Mouse (Mus musculus): ENCODE results near the gene Icam4. TPM values are rescaled to one million over a fixed set of nuclear protein-coding genes. Genes with fewer than 3 reads are reported as not detected.
"Not testable (repeated sequence)": the region's sequence is repeated elsewhere in the genome, so short reads cannot be mapped to it uniquely, and the experiment has no call there.

The Icam4 gene
- total RNA-seq, 2 experiments from 2014 or later, result 38.9 to 40.0 TPM

- peak; percentile 8 for ATAC-seq (replicated peaks; ENCODE audit: low FRiP score, low TSS enrichment, poor library complexity, severe bottlenecking)
Observed at GRCm38 (mm10) chr9:21031251-21031895, 2.2 kb downstream of the Icam4 start.

- ATAC-seq (replicated peaks; ENCODE audit: low FRiP score, low TSS enrichment, poor library complexity, severe bottlenecking), result no peak
Observed at GRCm38 (mm10) chr9:21031896-21032351, 2.8 kb downstream of the Icam4 start, which contains the start of gene Icam5. Icam5 (plus strand) TSS chr9:21032073.

GRCm38 (mm10) chr9:21032491-21032890 is 3.3 kb downstream of the Icam4 start:
- no peak for ATAC-seq (replicated peaks; ENCODE audit: low FRiP score, low TSS enrichment, poor library complexity, severe bottlenecking)

GRCm38 (mm10) chr9:21033136-21033535 is 4.0 kb downstream of the Icam4 start:
- peak; percentile 46 for ATAC-seq (replicated peaks; ENCODE audit: low FRiP score, low TSS enrichment, poor library complexity, severe bottlenecking)

GRCm38 (mm10) chr9:21034481-21035085 is 5.4 kb downstream of the Icam4 start:
- no peak for ATAC-seq (replicated peaks; ENCODE audit: low FRiP score, low TSS enrichment, poor library complexity, severe bottlenecking)

DNA sequence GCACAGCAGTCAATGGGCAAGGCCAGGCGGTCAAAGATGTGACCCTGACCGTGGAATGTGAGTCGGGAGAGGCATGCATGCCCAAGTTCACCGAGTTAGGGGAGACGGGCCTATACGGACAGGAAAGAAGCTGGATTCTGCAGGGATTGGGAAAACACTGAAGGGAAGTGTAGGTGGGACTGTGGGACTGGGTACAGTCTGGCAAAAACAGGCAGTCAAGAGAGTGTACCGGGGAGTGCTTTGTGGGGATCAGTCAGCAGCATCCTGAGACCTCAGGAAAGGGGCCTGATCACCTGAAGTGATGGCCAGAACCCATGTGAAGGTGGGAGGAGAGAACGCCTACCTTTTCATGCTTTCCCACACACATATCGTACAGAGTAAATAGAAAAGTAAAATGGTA is 6.4 kb downstream of the Icam4 start:
- no peak for ATAC-seq (replicated peaks; ENCODE audit: low FRiP score, low TSS enrichment, poor library complexity, severe bottlenecking)

- no peak for ATAC-seq (replicated peaks; ENCODE audit: low FRiP score, low TSS enrichment, poor library complexity, severe bottlenecking)
Observed at GRCm38 (mm10) chr9:21036161-21036560, 7.0 kb downstream of the Icam4 start.

DNA sequence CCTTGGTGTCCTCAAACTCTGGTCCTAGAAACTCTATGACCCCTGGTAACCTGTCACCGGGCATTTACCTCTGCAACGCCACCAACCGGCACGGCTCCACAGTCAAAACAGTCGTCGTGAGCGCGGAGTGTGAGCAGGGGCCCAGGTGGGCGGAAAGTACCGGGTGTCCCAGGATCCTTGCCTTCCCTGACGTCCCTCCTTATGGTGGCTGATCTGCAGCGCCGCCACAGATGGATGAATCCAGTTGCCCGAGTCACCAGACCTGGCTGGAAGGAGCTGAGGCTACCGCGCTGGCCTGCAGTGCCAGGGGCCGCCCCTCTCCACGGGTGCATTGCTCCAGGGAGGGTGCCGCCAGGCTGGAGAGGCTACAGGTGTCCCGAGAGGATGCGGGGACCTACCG is 7.5 kb downstream of the Icam4 start:
- no peak for ATAC-seq (replicated peaks; ENCODE audit: low FRiP score, low TSS enrichment, poor library complexity, severe bottlenecking)

- ATAC-seq (replicated peaks; ENCODE audit: low FRiP score, low TSS enrichment, poor library complexity, severe bottlenecking), result no peak
Observed at GRCm38 (mm10) chr9:21037481-21037891, 8.3 kb downstream of the Icam4 start.

GRCm38 (mm10) chr9:21039779-21040178 is 10.6 kb downstream of the Icam4 start:
- ATAC-seq (replicated peaks; ENCODE audit: low FRiP score, low TSS enrichment, poor library complexity, severe bottlenecking), result peak; percentile 60

DNA sequence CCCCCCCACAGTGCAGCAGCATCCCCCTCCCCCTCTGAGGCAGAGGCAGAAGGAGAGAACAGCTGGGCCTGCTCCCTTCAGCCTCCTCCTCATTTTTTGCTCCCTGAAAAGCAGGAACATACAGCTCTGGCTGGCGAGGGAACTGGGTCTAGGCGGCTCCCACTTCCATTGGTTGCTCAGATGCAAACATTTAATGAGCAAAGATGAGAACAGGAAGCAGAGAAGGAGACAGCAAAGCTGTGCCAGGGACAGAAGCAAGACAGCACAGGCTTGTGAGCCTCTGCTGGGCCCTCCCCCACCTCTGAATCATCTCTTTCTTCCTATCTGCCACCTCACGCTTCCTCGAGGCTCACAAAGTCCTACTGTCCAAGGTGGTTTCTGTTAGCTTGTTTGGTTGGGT is 12.1 kb downstream of the Icam4 start:
- ATAC-seq (replicated peaks; ENCODE audit: low FRiP score, low TSS enrichment, poor library complexity, severe bottlenecking), result no peak

- no peak for ATAC-seq (replicated peaks; ENCODE audit: low FRiP score, low TSS enrichment, poor library complexity, severe bottlenecking)
Observed at GRCm38 (mm10) chr9:21043563-21043962, 14.4 kb downstream of the Icam4 start.

GRCm38 (mm10) chr9:21044785-21045184 is 15.6 kb downstream of the Icam4 start:
- ATAC-seq (replicated peaks; ENCODE audit: low FRiP score, low TSS enrichment, poor library complexity, severe bottlenecking), result not testable (repeated sequence)

DNA sequence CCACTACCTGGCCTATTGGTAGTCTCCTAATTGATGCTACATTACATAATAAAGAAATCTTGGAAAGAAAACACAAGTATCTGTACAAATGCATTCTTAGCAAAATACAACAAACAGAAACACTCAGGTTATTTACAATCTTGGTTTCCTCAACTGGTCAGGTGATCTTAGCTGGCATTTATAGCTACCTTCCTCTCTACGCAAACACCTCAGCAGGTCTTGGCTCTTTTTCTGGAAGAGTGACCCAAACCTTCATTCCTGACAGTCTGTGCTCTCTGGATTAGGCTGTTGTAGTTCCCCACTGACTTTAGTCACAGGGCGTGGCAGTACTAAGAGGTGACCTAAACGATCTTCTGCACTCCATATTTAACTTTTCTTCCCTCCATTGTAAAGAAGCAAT is 16.1 kb downstream of the Icam4 start:
- ATAC-seq (replicated peaks; ENCODE audit: low FRiP score, low TSS enrichment, poor library complexity, severe bottlenecking), result no peak

- peak; percentile 96 for ATAC-seq (replicated peaks; ENCODE audit: low FRiP score, low TSS enrichment, poor library complexity, severe bottlenecking)
Observed at GRCm38 (mm10) chr9:21051578-21051977, 22.4 kb downstream of the Icam4 start.

DNA sequence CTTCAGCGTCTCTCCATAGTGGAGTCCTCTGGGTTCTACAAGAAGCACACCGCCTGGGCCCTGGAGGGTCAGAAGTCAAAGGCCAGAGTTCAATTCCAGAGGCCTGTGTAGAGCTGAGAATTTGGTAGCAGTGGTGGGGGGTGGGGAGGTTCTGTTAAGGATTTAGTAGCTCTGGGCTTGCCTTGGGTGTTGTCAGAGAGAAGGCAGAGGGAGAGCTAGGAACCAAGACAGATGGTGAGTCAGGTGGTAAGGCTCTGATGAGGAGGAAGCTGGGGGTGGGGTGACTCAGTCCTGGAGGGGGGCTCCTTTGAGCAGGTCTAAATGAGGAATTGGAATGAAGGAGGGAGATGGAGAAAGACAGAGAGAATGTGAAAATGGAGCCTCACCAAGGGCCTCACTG is 33.8 kb downstream of the Icam4 start:
- no peak for ATAC-seq (replicated peaks; ENCODE audit: low FRiP score, low TSS enrichment, poor library complexity, severe bottlenecking)

GRCm38 (mm10) chr9:21067006-21067684 is 38.0 kb downstream of the Icam4 start, which contains the start of gene Zglp1:
Zglp1 (minus strand) TSS chr9:21067093.
- no peak for ATAC-seq (replicated peaks; ENCODE audit: low FRiP score, low TSS enrichment, poor library complexity, severe bottlenecking)

DNA sequence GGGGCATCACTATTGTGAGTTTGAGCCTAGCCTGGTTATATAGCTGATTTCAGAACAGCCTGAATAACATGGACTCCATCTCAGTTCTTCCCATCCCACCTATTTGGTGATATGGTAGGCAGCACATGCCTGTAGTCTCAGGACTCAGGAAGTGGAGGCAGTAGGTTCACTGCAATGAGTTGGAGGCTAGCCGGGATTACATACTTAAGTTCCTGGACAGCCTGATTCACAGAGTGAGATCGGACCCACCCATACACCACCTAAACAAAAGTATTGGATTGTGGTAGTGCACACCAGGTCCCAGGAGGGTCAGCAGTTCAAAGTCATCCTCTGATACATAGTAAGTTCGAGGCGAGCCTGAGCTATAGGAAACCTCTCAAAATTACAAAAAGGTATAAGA is 43.5 kb downstream of the Icam4 start:
- peak; percentile 6; the same call in 1 of the 2 replicates for ATAC-seq (replicated peaks; ENCODE audit: low FRiP score, low TSS enrichment, poor library complexity, severe bottlenecking)

DNA sequence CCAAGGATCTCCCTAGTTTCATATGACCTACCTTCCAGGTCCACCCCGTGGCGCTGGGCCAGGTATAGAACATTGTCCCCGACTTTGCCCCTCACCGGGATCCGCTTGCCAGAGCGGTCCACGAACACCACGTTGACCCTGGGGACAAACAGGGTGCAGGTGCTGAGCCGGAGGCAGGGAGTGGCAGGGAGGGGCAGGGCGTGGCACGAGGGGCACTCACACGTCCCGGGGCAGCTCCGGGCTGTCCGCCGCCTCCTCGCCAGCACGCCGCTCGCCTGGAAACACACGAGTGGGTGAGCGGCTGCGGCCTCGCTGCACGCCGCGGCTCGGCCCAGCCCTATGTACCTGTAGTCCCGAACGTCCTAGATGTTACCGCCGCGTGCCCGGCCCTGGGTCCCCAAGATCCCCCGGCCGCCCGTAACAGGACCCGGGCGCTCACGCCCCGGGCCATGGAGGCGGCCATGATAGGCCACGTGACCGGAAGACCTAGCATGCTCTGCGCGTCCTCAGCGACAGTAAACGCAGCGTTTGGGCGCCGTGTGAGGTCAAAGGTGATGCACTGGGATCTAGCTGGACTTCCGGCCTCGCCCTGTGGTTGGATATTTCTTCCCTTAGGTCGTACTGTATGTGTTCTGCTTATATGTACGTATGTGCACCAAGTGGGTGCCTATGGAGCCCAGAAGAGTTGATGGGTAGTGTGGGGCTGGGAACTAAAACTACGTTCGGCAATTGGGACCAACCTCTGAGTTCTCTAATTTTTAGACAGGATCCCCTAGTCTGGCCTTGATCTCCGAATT is 44.1 kb downstream of the Icam4 start, which contains the start of the genes Gm49373 and Fdx1l:
Gene Gm49373, minus strand, starts transcription at position 53 of the 797 bp plus-strand sequence.
Gene Fdx1l, minus strand, starts transcription at position 571 of the 797 bp plus-strand sequence.
- ATAC-seq (replicated peaks; ENCODE audit: low FRiP score, low TSS enrichment, poor library complexity, severe bottlenecking), result peak; percentile 89

GRCm38 (mm10) chr9:21074173-21074572 is 45.0 kb downstream of the Icam4 start:
- no peak for ATAC-seq (replicated peaks; ENCODE audit: low FRiP score, low TSS enrichment, poor library complexity, severe bottlenecking)

Data from megakaryocyte-erythroid progenitor cell, adult 5-6 weeks (primary cell).